Mouse (Mus musculus): ENCODE measurements around the gene Tsr2.

DNA sequence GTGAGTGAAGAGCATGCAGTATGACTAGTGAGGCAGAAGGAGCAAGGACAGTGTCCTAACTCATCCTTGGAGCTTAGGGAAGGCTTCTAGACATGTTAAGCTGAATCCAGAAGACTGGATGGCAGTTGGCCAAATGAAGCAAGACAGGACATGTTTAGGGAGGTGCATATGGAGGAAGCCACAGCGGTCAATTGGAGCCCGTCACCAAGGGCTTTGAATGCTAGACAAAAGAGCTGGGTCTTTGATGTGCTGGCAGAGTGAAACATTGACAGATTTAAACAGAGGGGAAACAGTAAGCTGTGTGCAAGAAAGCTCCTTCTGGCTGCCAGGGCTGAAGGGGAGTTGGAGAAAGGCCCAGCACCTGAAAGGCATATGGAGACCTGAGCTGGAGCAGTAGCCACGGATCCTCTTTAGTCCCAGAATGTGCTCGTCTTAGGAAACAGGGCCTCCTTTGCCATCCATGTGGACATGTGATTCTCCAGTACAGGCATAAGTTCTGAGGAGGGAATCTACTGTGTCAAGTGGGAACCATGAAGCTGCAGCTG is 19.3 kb downstream of the Tsr2 start:
- TF ChIP-seq CTCF (IDR thresholded peaks at IDR 0.05; ENCODE audit: low read depth), result no peak
- TF ChIP-seq EP300 (IDR thresholded peaks at IDR 0.05; ENCODE audit: low read depth), result no peak
